Mouse (Mus musculus) lung, adult 2 months (tissue): ENCODE data around the gene Rell1.

ENCODE experiments used
- CTCF ChIP-seq: fragments of 200-500 bp; IDR thresholded peaks from 2 replicates; pipeline ENCODE4 v1.5.1; 2011; ENCODE audit warnings: mild to moderate bottlenecking, low read length, control low read depth; ENCODE audit not compliant: insufficient read depth
- POLR2A ChIP-seq: fragments of 200-500 bp; IDR thresholded peaks from 2 replicates; pipeline ENCODE4 v1.6.1; 2011; ENCODE audit warnings: low read depth, mild to moderate bottlenecking, control low read depth, low read length, borderline replicate concordance; ENCODE audit errors: extremely low read depth

DNA sequence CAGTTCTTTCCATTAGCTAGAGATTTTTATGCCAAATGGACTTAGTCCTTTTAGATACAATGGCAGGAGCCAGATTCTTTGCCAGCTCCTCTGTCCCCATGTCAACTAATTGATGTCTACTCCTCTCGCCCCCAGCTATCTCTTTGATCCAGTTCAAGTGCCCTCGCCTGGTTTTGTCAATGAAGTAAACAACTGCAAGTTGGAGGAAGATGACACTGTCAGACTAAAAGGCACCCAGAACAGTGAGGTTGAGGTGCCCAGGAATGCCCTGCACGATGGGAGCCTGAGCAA lies 70.9 kb downstream of the Rell1 start:
- no peak for TF ChIP-seq CTCF
- TF ChIP-seq POLR2A, result no peak
